Mouse (Mus musculus) liver (tissue): ENCODE measurements around the gene Lamb3.

ENCODE experiments used
- DNase-seq: peaks from one replicate; pipeline ENCODE4 v3.0.0-alpha.2; 2020; ENCODE audit warnings: mixed read lengths

The Lamb3 gene

GRCm38 (mm10) chr1:193207503-193207902 lies at the start of gene Lamb3:
Gene Lamb3 (plus strand): TSS chr1:193207699.
- no peak for DNase-seq

GRCm38 (mm10) chr1:193159163-193159562 lies 48.3 kb upstream of the Lamb3 start:
- DNase-seq = no peak

- DNase-seq = no peak
Measured at GRCm38 (mm10) chr1:193159613-193160012, 47.9 kb upstream of the Lamb3 start.

- DNase-seq = peak; percentile 80
Measured at GRCm38 (mm10) chr1:193160317-193161032, 47.0 kb upstream of the Lamb3 start.

GRCm38 (mm10) chr1:193167746-193168145 lies 39.8 kb upstream of the Lamb3 start, which contains the start of gene A130010J15Rik:
Gene A130010J15Rik (plus strand): TSS chr1:193168046.
- no peak for DNase-seq

GRCm38 (mm10) chr1:193169228-193169627 lies 38.3 kb upstream of the Lamb3 start:
- no peak for DNase-seq

- no peak for DNase-seq
Measured at GRCm38 (mm10) chr1:193169856-193170255, 37.6 kb upstream of the Lamb3 start.

GRCm38 (mm10) chr1:193172991-193173809 lies 34.3 kb upstream of the Lamb3 start:
- DNase-seq = peak; percentile 96

- no peak for DNase-seq
Measured at GRCm38 (mm10) chr1:193173810-193174129, 33.7 kb upstream of the Lamb3 start.

GRCm38 (mm10) chr1:193174143-193174733 lies 33.3 kb upstream of the Lamb3 start:
- no peak for DNase-seq

GRCm38 (mm10) chr1:193181104-193181503 lies 26.4 kb upstream of the Lamb3 start:
- DNase-seq = no peak

- no peak for DNase-seq
Measured at GRCm38 (mm10) chr1:193188257-193188656, 19.2 kb upstream of the Lamb3 start.

- peak; percentile 44 for DNase-seq
Measured at GRCm38 (mm10) chr1:193189151-193189621, 18.3 kb upstream of the Lamb3 start.

- DNase-seq = no peak
Measured at GRCm38 (mm10) chr1:193189771-193190170, 17.7 kb upstream of the Lamb3 start.

- no peak for DNase-seq
Measured at GRCm38 (mm10) chr1:193191675-193192283, 15.7 kb upstream of the Lamb3 start.

GRCm38 (mm10) chr1:193194416-193195140 lies 12.9 kb upstream of the Lamb3 start:
- DNase-seq = no peak

- DNase-seq = no peak
Measured at GRCm38 (mm10) chr1:193195169-193195810, 12.2 kb upstream of the Lamb3 start.

GRCm38 (mm10) chr1:193197494-193198205 lies 9.8 kb upstream of the Lamb3 start:
- DNase-seq = no peak

GRCm38 (mm10) chr1:193198312-193198711 lies 9.2 kb upstream of the Lamb3 start:
- no peak for DNase-seq

- DNase-seq = no peak
Measured at GRCm38 (mm10) chr1:193200640-193201382, 6.7 kb upstream of the Lamb3 start.
